ENCODE assay signal across 8 mouse cellular contexts in the genomic region with DNA sequence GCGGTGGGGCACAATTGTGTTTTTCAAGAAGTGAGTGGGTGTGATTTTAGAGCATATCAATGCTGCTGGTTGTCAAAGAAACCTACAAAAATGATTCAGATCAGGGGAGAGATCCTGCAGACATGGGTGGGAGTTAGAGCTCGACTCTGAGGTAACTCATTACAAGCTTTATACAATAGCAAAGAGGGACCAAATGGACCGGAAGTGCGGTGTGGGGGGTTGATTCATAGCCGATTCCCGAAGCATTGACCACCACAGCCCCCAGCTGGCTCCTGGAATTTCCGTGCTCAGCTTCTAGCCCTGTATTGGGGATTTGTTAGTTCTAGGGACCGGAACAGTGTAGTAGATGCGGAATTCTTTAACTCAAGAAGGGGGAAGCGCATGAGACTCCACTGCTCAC. TPM values are rescaled to one million over a fixed set of nuclear protein-coding genes. Genes with fewer than 3 reads are reported as not detected.
DNase-seq lines count a peak whose midpoint lies in the region; ATAC-seq and TF ChIP-seq lines count a peak whose summit lies in the region.

No protein-coding gene starts in this region.

- H3K36me3 ChIP-seq in heart, embryonic 14.5 days (ENCODE audit: control insufficient read depth, insufficient read depth, low read length): peaks cover 18% of the 10 kb centered on the region
- peaks cover 27% of the 10 kb centered on the region for H3K36me3 ChIP-seq in E14TG2a.4 (ENCODE audit: insufficient read depth, low read length)
- peaks cover 11% of the 10 kb centered on the region for H3K36me3 ChIP-seq in embryonic facial prominence, embryonic 15.5 days
- H3K36me3 ChIP-seq in limb, embryonic 14.5 days (ENCODE audit: control insufficient read depth, insufficient read depth, low read length): peaks cover 17% of the 10 kb centered on the region

- H3K27ac ChIP-seq in heart, embryonic 14.5 days (replicated peaks in 1 of 2; ENCODE audit: control insufficient read depth in 1 of 2, insufficient read depth in 1 of 2, low read depth in 2 of 2, low read length in 2 of 2): peak overlapping the region; percentile 57 to 98; a peak in 3 of 4 replicates
- H3K27ac ChIP-seq in embryonic facial prominence, embryonic 15.5 days (replicated peaks): peak overlapping the region; percentile 98; the same call in 1 of the 2 replicates
- H3K27ac ChIP-seq in limb, embryonic 14.5 days (replicated peaks; ENCODE audit: low read depth, low read length): peak overlapping the region; percentile 85

- 65% methylated on average over 10 of the region's 10 CpGs for WGBS in heart, embryonic 14.5 days
- WGBS in embryonic facial prominence, embryonic 15.5 days: 71% methylated on average over 10 of the region's 10 CpGs
- WGBS in limb, embryonic 14.5 days: 64% methylated on average over 10 of the region's 10 CpGs

- H3K9me3 ChIP-seq in heart, embryonic 14.5 days (ENCODE audit: control insufficient read depth, low read length): no peaks in the 10 kb centered on the region
- no peaks in the 10 kb centered on the region for H3K9me3 ChIP-seq in E14TG2a.4 (ENCODE audit: low read length)
- H3K9me3 ChIP-seq in embryonic facial prominence, embryonic 15.5 days (replicated peaks): no peaks in the 10 kb centered on the region
- H3K9me3 ChIP-seq in limb, embryonic 14.5 days (ENCODE audit: control insufficient read depth, low read length): no peaks in the 10 kb centered on the region

- peak overlapping the region in 1 of 2 experiments; percentile 73; a peak in 2 of 4 replicates for H3K4me3 ChIP-seq in heart, embryonic 14.5 days (ENCODE audit: control insufficient read depth in 1 of 2, insufficient read depth in 1 of 2, low read depth in 1 of 2, low read length in 2 of 2)
- H3K4me3 ChIP-seq in E14TG2a.4 (replicated peaks; ENCODE audit: low read length): peak overlapping the region; percentile 99
- 0 out of 2 replicates have a peak overlapping the region, but pooled peaks have one; percentile 98 for H3K4me3 ChIP-seq in embryonic facial prominence, embryonic 15.5 days (replicated peaks)
- H3K4me3 ChIP-seq in limb, embryonic 14.5 days (replicated peaks; ENCODE audit: low read length): peak overlapping the region; percentile 96

- H3K9ac ChIP-seq in heart, embryonic 14.5 days (ENCODE audit: low read length): peak overlapping the region; percentile 99; the same call in 1 of the 2 replicates
- H3K9ac ChIP-seq in embryonic facial prominence, embryonic 15.5 days: no peak overlapping the region
- no peak overlapping the region for H3K9ac ChIP-seq in limb, embryonic 14.5 days (ENCODE audit: low read depth, low read length, severe bottlenecking)

- no peak for ATAC-seq in heart, embryonic 14.5 days (ENCODE audit: insufficient number of reproducible peaks, insufficient read depth, low FRiP score, low read depth)
- ATAC-seq in embryonic facial prominence, embryonic 15.5 days (ENCODE audit: insufficient number of reproducible peaks, low FRiP score, low TSS enrichment, low read depth): no peak
- ATAC-seq in limb, embryonic 14.5 days (ENCODE audit: low FRiP score, low read depth): no peak

- no peak for TF ChIP-seq CTCF in E14TG2a.4 (conservative IDR thresholded peaks at IDR 0.05; ENCODE audit: low read length)

- no peaks in the 10 kb centered on the region for H3K27me3 ChIP-seq in heart, embryonic 14.5 days (ENCODE audit: control insufficient read depth, insufficient read depth, low read length)
- H3K27me3 ChIP-seq in E14TG2a.4 (ENCODE audit: insufficient read depth, low read length): no peaks in the 10 kb centered on the region
- H3K27me3 ChIP-seq in embryonic facial prominence, embryonic 15.5 days: no peaks in the 10 kb centered on the region
- H3K27me3 ChIP-seq in limb, embryonic 14.5 days (ENCODE audit: control insufficient read depth, insufficient read depth, low read length): no peaks in the 10 kb centered on the region

- H3K4me2 ChIP-seq in heart, embryonic 14.5 days (ENCODE audit: low read length): peak overlapping the region; percentile 68
- H3K4me2 ChIP-seq in embryonic facial prominence, embryonic 15.5 days (replicated peaks): peak overlapping the region; percentile 77
- H3K4me2 ChIP-seq in limb, embryonic 14.5 days (replicated peaks; ENCODE audit: low read depth, low read length, severe bottlenecking): peak overlapping the region; percentile 59

- no peak for TF ChIP-seq POLR2A in limb, embryonic 14.5 days (IDR thresholded peaks at IDR 0.05; ENCODE audit: borderline replicate concordance, extremely low read depth, insufficient read depth, insufficient read length)

- peaks cover 0 to 51% of the 10 kb centered on the region in 2 experiments; a peak in 3 of 4 replicates for H3K4me1 ChIP-seq in heart, embryonic 14.5 days (ENCODE audit: control insufficient read depth in 2 of 2, insufficient read depth in 2 of 2, low read length in 2 of 2)
- H3K4me1 ChIP-seq in E14TG2a.4 (replicated peaks; ENCODE audit: low read depth, low read length): peaks cover 72% of the 10 kb centered on the region
- H3K4me1 ChIP-seq in embryonic facial prominence, embryonic 15.5 days: peaks cover 38% of the 10 kb centered on the region
- H3K4me1 ChIP-seq in limb, embryonic 14.5 days (ENCODE audit: control insufficient read depth, insufficient read depth, low read length): peaks cover 33% of the 10 kb centered on the region

- no peak for DNase-seq in heart, adult 18-20 months
- DNase-seq in limb, embryonic 14.5 days (ENCODE audit: low spot score): no peak
- no peak for DNase-seq in adrenal gland, adult 18-20 months (ENCODE audit: low spot score in 2 of 2)
- no peak for DNase-seq in T-cell, adult 2 months (ENCODE audit: low spot score)
- DNase-seq in ovary, adult 18-20 months (ENCODE audit: low spot score): no peak

RNA-seq across cellular contexts. Expression of gene Ube2b, which starts 0.8 kb away (rescaled TPM):
- 187 and 193 TPM in 2 replicates for polyA plus RNA-seq in heart, embryonic 14.5 days (2014; fragmentation: Nextera tagmentation; extraction: Ambion mirVana)
- 100 to 1,000 TPM; 265 to 312 TPM for total RNA-seq in heart, adult 18-20 months (2021)
- 234 and 239 TPM in 2 replicates for polyA plus RNA-seq in embryonic facial prominence, embryonic 15.5 days (2015; fragmentation: Nextera tagmentation; extraction: Ambion mirVana)
- polyA plus RNA-seq in limb, embryonic 14.5 days (2012; rRNA removed): 194 and 211 TPM in 2 replicates
- polyA plus RNA-seq in limb, embryonic 14.5 days (2014; fragmentation: Nextera tagmentation; extraction: Ambion mirVana): 141 and 151 TPM in 2 replicates
- total RNA-seq in adrenal gland, adult 18-20 months (2021): 100 to 1,000 TPM; 154 to 164 TPM

RNA-seq across cellular contexts. Expression of gene Cdkl3, which starts 2.7 kb away (rescaled TPM):
- polyA plus RNA-seq in heart, embryonic 14.5 days (2014; fragmentation: Nextera tagmentation; extraction: Ambion mirVana): 9.1 and 10.1 TPM in 2 replicates
- 1 to 10 TPM; 3.6 to 5.1 TPM for total RNA-seq in heart, adult 18-20 months (2021)
- polyA plus RNA-seq in embryonic facial prominence, embryonic 15.5 days (2015; fragmentation: Nextera tagmentation; extraction: Ambion mirVana): 11.9 and 12.3 TPM in 2 replicates
- 6.9 and 9.5 TPM in 2 replicates for polyA plus RNA-seq in limb, embryonic 14.5 days (2012; rRNA removed)
- 11.9 and 12.3 TPM in 2 replicates for polyA plus RNA-seq in limb, embryonic 14.5 days (2014; fragmentation: Nextera tagmentation; extraction: Ambion mirVana)
- 1 to 10 TPM; 3.5 to 7.0 TPM for total RNA-seq in adrenal gland, adult 18-20 months (2021)

RNA-seq across cellular contexts. Expression of gene Cdkn2aipnl, which starts 33.9 kb away (rescaled TPM):
- polyA plus RNA-seq in heart, embryonic 14.5 days (2014; fragmentation: Nextera tagmentation; extraction: Ambion mirVana): 68.5 and 69.3 TPM in 2 replicates
- 10 to 100 TPM; 10.5 to 11.3 TPM for total RNA-seq in heart, adult 18-20 months (2021)
- 83.9 and 86.8 TPM in 2 replicates for polyA plus RNA-seq in embryonic facial prominence, embryonic 15.5 days (2015; fragmentation: Nextera tagmentation; extraction: Ambion mirVana)
- 42.5 and 44.6 TPM in 2 replicates for polyA plus RNA-seq in limb, embryonic 14.5 days (2012; rRNA removed)
- 93.3 and 103 TPM in 2 replicates for polyA plus RNA-seq in limb, embryonic 14.5 days (2014; fragmentation: Nextera tagmentation; extraction: Ambion mirVana)
- 10 to 100 TPM; 15.1 to 20.1 TPM for total RNA-seq in adrenal gland, adult 18-20 months (2021)
